Mouse (Mus musculus): Measurements from ENCODE around the gene Krt12. TPM values are rescaled to one million over a fixed set of nuclear protein-coding genes. Genes with fewer than 3 reads are reported as not detected.

Gene Krt12
- polyA plus RNA-seq, 1 experiment: 6.7 TPM

DNA sequence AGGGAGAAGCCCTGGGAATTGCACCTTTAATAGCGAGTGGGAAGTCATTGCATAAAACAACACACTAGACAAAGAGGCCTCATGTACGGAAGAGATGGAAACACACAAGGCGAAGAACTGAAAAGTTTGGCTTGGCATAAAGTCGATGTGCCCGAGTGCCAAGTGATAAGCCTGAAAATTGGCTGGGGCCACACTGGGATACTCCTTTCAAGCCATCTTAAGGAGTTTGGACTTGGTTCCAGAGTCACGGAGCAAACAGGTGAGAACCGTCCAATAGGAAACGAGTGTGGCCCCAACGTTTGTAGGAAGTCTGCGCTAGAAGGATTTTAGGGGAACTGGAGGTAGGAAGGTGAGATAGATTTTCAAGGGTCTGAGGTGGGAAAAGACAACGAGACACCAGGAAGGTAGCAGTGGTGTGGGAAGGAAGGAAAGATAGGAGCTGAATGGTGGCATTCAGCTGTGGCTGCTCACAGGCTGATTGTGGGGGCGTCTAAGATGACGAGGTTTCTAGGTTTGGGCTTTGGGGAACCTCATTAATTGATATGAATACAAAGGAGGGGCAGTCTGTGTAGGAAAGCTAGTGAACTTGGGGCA, 22.0 kb downstream of the Krt12 start:
- DNase-seq (ENCODE audit: extremely low spot score in 1 of 2, low spot score in 1 of 2): no peak

DNA sequence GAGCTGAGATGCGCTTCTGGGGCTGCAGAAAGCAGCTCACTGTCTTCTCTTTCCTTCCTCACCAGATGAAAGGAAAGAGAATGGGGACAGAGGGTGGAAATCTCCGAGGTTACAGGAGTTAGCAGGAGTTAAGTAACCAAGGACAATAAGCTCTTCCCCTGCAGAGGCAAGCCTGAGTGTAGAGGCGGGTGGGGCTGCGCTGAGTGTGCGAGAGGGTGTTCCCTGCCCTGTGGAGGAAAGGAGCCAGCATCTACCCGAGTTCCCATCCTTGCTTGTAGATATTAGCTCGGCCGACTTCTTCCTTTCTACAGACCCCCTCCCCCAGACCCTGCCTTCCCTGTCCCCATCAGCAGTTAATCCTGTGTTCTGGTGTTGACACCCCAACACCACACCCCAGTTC, 23.2 kb downstream of the Krt12 start:
- no peak for DNase-seq (ENCODE audit: extremely low spot score in 1 of 2, low spot score in 1 of 2)

DNA sequence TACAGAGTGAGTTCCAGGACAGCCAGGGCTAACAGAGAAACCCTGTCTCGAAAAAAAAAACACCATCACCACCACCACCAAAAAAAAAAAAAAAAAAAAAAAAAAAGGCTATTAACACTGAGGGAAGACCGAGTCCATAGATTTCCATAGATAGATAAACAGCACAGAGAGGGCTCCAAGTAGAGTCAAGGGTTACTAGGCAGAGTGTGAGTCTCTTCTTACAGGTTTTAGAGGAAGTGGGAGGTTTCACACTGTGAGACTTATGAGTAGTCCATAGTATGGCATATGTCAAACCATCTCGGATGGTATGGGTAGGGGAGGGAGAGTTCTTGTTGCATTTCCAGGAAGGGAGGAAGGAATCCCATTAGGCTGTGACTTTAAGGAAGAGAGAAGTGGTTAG, 24.0 kb downstream of the Krt12 start:
- DNase-seq (ENCODE audit: extremely low spot score in 1 of 2, low spot score in 1 of 2): no peak

DNA sequence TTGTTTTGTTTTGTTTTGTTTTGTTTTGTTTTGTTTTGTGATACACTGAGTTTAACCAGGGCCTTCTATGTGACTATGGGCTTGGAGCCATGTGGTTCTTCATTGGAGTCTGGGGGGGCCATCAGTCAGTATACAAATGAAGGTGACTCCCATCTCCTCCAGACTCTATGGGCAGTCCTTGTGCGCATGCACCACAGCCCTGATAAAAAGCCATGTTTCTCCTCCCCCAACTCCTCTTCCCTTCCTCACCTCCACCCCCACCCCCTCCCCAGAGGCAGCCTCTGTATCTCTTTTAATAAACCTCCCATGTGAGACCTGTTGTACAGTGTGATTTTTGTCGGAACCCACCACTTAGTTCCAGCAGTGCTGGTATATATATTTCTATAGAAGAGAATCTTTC, 25.4 kb downstream of the Krt12 start:
- DNase-seq (ENCODE audit: extremely low spot score in 1 of 2, low spot score in 1 of 2): no peak

DNA sequence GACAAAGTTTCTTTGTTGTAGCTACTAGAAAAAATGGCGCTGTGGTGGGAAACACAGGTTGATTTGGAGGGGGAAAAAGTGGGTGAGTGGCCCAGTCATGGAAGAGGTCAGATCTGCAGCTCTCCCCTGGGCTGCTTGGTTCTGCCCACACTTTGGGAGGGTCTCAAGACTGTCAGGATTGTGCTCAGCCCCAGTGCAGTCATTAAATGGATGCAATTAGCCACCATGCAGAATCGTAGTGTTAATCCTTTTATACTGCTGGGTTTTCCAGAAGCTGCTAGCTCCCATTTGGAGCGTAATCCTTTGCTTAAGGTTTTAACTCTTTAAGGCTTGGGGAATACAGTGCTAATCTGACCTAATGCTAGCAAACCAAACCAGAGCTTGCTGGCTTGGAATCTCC, 26.0 kb downstream of the Krt12 start:
- no peak for DNase-seq (ENCODE audit: extremely low spot score in 1 of 2, low spot score in 1 of 2)

DNA sequence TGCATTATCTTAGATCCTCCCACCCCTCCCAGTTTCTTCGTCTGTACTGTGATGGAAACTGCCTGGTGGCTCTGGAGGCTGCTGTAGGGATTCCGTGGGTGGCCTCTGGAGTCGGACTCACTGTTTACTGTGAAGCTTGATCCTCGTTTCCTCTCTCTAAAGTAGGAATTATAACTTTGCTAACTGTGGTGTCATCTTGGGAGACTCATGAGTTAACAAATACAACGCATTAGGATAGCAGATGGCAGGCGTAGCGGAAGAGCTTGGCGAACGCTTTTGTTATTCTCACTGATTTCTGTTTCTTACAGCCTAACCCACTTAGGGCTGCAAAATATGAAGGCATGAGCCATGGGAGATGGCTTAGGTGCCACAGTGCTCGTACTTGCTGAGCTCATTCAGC, 29.6 kb downstream of the Krt12 start:
- peak in 1 of 2 experiments; percentile 48 for DNase-seq (ENCODE audit: extremely low spot score in 1 of 2, low spot score in 1 of 2)

DNA sequence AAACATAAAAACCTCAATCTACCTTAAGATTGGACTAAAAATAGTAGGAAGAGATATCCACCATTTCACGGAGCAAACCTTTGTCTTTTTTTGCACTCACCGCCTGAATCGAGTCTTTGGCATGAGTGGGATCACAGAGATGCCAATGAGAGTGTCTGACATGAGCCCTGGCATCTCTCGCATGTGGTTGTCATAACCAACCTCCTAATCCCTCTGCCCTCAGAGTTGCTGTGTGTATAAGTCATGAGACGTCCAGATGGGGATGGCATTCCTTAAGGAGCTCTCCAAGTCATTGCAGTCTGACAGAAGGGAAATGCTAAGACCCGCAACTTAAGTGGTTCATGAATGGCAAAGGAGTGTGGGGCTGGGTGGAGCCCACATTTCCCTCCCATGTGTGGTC, 30.7 kb downstream of the Krt12 start:
- no peak for DNase-seq (ENCODE audit: extremely low spot score in 1 of 2, low spot score in 1 of 2)

DNA sequence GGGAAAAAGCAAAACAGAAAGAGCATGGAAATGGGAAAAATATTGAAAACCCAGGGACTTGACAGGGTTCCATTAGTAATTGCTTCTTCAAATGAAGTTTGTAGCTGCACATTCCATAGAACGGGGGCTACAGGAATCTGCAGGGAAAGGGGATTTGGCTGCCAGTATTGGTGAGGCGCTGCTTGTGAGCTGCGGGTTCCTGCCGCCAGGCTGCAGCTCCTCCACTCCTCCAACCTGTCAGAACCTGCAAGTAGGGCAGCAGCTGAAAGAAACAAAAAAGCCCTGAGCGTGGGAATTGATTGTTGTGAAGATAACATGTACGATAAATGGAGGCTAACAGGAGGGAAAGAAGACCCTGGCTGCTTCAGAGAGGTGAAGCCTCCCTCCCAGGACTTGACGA, 31.2 kb downstream of the Krt12 start:
- DNase-seq (ENCODE audit: extremely low spot score in 1 of 2, low spot score in 1 of 2): no peak

DNA sequence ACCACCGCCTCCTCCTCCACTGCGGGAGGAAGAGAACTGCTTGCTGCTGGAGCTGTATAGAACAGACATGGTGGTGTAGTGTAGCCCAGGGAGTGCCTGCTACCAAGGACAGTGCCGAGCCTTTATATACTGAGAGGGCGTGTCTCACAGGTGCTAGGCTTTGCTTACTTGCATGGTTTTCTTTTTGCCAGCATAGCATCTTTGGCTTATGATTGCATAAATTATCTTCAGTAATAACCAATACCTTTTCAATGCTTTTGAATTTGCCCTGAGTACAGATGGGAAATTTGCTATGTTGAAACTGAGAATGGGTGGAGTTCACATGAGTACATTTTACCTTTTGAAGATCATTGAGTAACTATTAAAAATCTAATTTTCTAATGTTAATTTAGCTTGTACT, 32.8 kb downstream of the Krt12 start, which contains the start of gene Krt10:
Gene Krt10 (minus strand): TSS at position 101 of the 400 bp plus-strand sequence.
- no peak for DNase-seq (ENCODE audit: extremely low spot score in 1 of 2, low spot score in 1 of 2)

DNA sequence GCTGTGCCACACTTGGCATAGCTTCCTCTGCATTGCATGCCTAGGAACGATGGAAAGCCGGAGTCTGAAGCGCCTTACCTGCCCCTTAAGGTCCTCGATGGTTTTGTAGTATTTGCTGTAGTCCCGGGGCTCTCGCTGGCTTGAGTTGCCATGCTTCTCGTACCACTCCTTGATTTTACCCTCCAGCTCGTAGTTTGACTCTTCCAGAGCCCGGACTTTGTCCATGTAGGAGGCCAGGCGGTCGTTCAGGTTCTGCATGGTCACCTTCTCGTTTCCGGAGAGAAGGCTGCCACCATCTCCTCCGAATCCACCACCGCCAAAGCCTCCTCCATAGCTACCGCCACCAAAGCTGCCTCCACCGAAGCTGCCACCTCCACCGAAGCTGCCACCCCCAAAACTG, 33.4 kb downstream of the Krt12 start:
- no peak for DNase-seq (ENCODE audit: extremely low spot score in 1 of 2, low spot score in 1 of 2)

DNA sequence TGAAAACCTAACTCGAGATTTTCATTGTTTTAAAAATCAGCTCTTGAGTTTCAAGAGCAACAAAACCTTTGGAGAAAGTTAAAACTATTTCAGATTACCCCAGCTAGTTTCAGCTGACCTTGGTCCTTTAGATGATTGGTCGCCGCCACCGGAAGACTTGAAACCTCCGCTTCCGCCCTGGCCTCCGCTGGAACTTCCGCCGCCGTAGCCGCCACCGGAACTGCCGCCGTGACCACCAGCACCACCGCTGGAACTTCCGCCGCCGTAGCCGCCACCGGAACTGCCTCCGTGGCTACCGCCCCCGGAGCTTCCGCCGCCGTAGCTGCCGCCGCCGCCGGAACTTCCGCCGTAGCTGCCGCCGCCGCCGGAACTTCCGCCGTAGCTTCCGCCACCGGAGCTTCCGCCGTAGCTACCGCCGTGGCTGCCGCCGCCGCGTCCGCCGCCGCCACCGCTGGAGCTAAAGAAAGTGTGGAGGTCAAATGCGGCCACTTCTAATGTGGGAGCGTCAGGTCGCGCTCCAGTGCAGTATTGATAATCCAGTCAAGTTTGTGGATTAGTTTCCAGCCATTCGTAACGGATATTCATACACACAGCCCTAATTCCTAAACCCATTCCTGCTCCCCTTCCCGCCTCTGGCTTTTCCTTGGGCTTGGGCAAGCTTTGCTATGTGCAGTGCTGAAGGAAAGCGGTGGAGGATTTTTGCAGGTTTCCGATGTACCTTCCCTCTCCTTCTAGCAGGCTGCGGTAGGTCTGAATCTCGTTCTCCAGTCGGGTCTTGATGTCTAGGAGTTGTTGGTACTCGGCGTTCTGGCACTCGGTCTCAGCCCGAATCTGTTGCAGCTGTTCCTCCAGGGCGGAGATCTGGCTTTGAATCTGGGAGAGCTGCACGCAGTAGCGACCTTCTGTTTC, 36.0 kb downstream of the Krt12 start:
- peak; percentile 71 to 91 for DNase-seq (ENCODE audit: extremely low spot score in 1 of 2, low spot score in 1 of 2)

DNA sequence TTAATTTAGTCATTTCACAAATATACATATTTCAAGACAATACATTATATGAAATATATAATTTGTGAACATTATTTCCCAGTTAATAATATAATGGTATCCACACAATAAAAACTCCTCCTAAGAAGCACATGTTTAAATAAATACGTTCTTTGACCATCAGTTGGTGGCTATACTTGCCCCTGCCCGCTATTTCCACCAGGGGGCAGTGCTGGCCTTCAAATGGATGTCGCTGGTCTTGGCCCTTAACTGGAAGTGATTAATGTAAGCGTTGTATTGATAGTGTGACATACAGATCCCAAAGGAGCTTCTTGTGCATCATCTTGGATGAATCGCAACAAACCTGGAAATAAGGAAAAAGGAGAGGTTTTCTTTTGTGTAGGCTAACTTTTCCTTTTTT, 42.5 kb downstream of the Krt12 start:
- DNase-seq (ENCODE audit: extremely low spot score in 1 of 2, low spot score in 1 of 2): peak; percentile 46 to 91

DNA sequence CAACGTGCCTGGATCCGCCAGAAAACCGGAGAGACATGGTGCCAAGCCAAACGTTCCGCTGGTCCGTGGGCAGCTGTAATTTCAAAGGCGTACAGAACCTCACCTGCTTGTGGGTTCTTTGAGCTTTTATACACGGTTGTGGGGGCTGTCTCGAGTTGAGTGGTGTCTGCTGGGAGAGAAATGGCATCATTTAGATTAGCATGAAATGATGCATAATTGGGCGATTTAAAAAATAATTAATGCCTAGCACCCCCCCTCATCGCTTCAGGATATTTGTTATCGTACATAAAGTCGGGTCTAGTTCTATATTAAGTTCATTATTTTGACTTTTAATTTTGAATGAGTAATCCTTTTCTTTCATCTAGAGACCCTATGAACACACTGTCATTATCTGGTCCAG, 47.3 kb downstream of the Krt12 start, which contains the start of gene Krt28:
Gene Krt28 (minus strand): TSS at position 101 of the 400 bp plus-strand sequence.
- no peak for DNase-seq (ENCODE audit: extremely low spot score in 1 of 2, low spot score in 1 of 2)

DNA sequence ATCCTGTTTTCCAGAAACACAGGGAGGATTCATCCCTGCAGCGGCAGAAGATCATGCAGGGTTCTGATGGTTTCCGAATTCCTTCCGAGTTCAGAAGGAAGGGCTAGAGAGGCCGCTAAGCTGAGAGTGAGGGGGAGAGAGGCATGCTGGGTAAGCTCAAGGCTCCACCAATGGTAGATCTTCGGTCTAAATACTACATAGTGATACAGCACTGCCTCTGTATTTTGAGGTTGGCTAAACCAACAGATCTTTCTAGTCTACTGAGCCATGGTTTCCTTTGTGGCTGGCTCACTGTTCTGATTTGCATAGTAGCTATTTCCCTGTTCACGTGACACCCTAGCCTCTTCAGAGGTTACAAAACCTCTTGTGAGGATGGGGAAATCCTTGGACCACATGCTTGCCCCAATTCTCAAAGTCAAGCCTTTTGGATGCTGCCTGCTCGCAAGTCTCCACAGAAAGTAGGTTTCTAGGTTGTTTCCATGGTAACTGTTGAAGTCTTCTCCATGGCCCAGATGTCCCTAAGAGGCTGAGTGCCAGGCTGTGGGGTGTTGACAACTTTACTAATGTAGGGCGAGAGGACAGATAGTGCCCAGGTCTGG, 52.1 kb downstream of the Krt12 start:
- DNase-seq (ENCODE audit: extremely low spot score in 1 of 2, low spot score in 1 of 2): peak; percentile 49 to 76

DNA sequence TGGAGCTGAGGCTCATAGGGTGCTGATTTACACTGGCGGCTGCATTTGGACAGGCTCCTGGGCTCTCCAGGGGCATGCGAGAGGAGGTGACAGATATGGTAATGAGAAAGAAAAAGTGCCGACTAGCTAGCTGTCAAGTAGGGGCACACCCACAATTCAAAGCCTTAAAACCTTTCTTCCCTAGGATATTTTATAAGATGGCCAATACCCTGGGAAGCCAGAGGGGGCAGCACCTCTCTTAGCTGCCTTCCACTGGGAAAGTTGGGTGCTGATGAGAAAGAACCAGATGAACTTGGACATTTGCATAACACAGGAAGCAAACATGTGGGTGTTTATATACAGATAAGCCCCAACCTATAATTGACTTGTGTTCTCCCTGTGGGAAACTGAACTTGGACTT, 52.8 kb downstream of the Krt12 start:
- no peak for DNase-seq (ENCODE audit: extremely low spot score in 1 of 2, low spot score in 1 of 2)

DNA sequence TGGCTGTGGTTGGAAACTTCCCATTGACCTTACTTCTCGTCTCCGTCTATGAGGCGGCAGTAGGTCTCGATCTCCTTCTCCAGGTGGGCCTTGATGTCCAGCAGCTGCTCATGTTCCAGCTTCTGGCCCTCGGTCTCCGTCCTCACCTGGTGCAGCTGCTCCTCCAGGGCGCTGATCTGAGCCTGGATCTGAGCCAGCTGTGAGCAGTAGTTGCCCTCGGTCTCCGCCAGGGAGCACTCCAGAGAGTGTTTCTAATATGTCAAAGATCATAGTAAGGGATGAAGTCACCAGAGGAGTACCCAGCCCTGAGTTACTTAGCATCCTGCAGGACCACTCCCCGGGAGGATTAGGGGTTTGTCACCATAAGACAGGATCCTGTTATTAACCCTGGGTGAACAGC, 55.3 kb downstream of the Krt12 start:
- DNase-seq (ENCODE audit: extremely low spot score in 1 of 2, low spot score in 1 of 2): no peak

Other genes starting within 250 kb of the Krt12 start
- gene Smarce1, start 191.2 kb downstream of the Krt12 start, polyA plus RNA-seq (2012; rRNA removed): 93.5 and 97.6 TPM in 2 replicates
- gene Krt222, start 178.2 kb downstream of the Krt12 start, polyA plus RNA-seq (2012; rRNA removed): 21.4 and 22.9 TPM in 2 replicates
- gene Krt24, start 137.0 kb downstream of the Krt12 start, polyA plus RNA-seq (2012; rRNA removed): not detected in 2 replicates
- 0.06 and 0.15 TPM in 2 replicates for gene Krt25, start 99.3 kb downstream of the Krt12 start, polyA plus RNA-seq (2012; rRNA removed)
- 0.06 TPM in 1 of 2 replicates, not detected in the other for gene Krt26, start 84.3 kb downstream of the Krt12 start, polyA plus RNA-seq (2012; rRNA removed)
- gene Krt27, start 71.2 kb downstream of the Krt12 start, polyA plus RNA-seq (2012; rRNA removed): 0.19 TPM in 1 of 2 replicates, not detected in the other
- gene Krt28, start 47.4 kb downstream of the Krt12 start, polyA plus RNA-seq (2012; rRNA removed): 0.17 TPM in 1 of 2 replicates, not detected in the other
- gene Krt10, start 32.9 kb downstream of the Krt12 start, polyA plus RNA-seq (2012; rRNA removed): 9.3 and 11.7 TPM in 2 replicates
- gene Krt20, start 15.9 kb upstream of the Krt12 start, polyA plus RNA-seq (2012; rRNA removed): 0.08 TPM in 2 replicates
- gene Krt23, start 70.9 kb upstream of the Krt12 start, polyA plus RNA-seq (2012; rRNA removed): 0.15 TPM in 1 of 2 replicates, not detected in the other
- gene Krt39, start 99.1 kb upstream of the Krt12 start, polyA plus RNA-seq (2012; rRNA removed): not detected in 2 replicates
- gene Krt40, start 120.9 kb upstream of the Krt12 start, polyA plus RNA-seq (2012; rRNA removed): 0.08 TPM in 1 of 2 replicates, not detected in the other
- not detected in 2 replicates for gene Krtap3-3, start 128.6 kb upstream of the Krt12 start, polyA plus RNA-seq (2012; rRNA removed)
- gene Krtap3-2, start 134.6 kb upstream of the Krt12 start, polyA plus RNA-seq (2012; rRNA removed): not detected in 2 replicates
- gene Gm11939, start 137.2 kb upstream of the Krt12 start, polyA plus RNA-seq (2012; rRNA removed): not detected in 2 replicates
- gene Krtap3-1, start 144.4 kb upstream of the Krt12 start, polyA plus RNA-seq (2012; rRNA removed): not detected in 2 replicates
- gene Krtap1-5, start 158.8 kb upstream of the Krt12 start, polyA plus RNA-seq (2012; rRNA removed): not detected in 2 replicates
- gene Krtap1-4, start 161.4 kb upstream of the Krt12 start, polyA plus RNA-seq (2012; rRNA removed): not detected in 2 replicates
- gene Krtap1-3, start 169.1 kb upstream of the Krt12 start, polyA plus RNA-seq (2012; rRNA removed): not detected in 2 replicates
- gene Krtap9-3, start 175.8 kb upstream of the Krt12 start, polyA plus RNA-seq (2012; rRNA removed): not detected in 2 replicates
- gene Gm11938, start 181.0 kb upstream of the Krt12 start, polyA plus RNA-seq (2012; rRNA removed): not detected in 2 replicates
- not detected in 2 replicates for gene Gm11937, start 187.9 kb upstream of the Krt12 start, polyA plus RNA-seq (2012; rRNA removed)
- not detected in 2 replicates for gene Krtap2-4, start 192.6 kb upstream of the Krt12 start, polyA plus RNA-seq (2012; rRNA removed)
- gene Gm11562, start 198.2 kb upstream of the Krt12 start, polyA plus RNA-seq (2012; rRNA removed): not detected in 2 replicates
- not detected in 2 replicates for gene Krtap4-1, start 206.0 kb upstream of the Krt12 start, polyA plus RNA-seq (2012; rRNA removed)
- not detected in 2 replicates for gene Krtap4-2, start 212.8 kb upstream of the Krt12 start, polyA plus RNA-seq (2012; rRNA removed)
- not detected in 2 replicates for gene Krtap4-7, start 221.8 kb upstream of the Krt12 start, polyA plus RNA-seq (2012; rRNA removed)
- gene Gm11555, start 228.0 kb upstream of the Krt12 start, polyA plus RNA-seq (2012; rRNA removed): not detected in 2 replicates
- not detected in 2 replicates for gene Gm11563, start 236.7 kb upstream of the Krt12 start, polyA plus RNA-seq (2012; rRNA removed)
- not detected in 2 replicates for gene Krtap4-6, start 243.7 kb upstream of the Krt12 start, polyA plus RNA-seq (2012; rRNA removed)